30 mouse cellular contexts compared by ENCODE assay signal in the genomic region with DNA sequence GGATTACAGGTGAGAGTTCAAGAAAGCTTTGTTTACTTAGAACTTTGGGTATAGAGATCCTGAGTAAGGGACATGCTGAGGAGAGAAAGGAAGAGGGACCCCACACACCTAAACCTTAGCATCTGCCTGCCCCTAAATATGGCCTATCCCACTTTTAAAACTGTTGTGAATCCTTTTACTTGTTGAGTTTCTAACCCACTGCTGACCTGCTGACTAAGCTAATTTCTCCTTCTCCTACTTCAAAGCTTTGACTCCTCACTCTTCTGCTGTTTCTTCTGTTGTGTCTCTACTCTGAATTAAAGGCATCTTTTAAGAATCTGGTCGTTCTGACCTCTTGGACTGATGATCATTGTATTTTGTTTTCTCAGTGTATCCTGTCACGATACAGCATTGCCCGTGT.
"Had no signal": no experiment of that assay in that cellular context is flagged by ENCODE, and none has a peak within 500 bp of the region (broad histone marks: within the 10 kb centered on the region; RNA-seq: fewer than 3 reads in every experiment).

No protein-coding gene starts in this region.

- H3K27ac ChIP-seq: limb, embryonic 10.5 days; limb, embryonic 12.5 days; limb, embryonic 13.5 days; limb, embryonic 15.5 days; liver, embryonic 12.5 days; liver, embryonic 13.5 days; liver, embryonic 14.5 days; liver, embryonic 15.5 days; lung, embryonic 15.5 days; macrophage; midbrain, embryonic 10.5 days; midbrain, embryonic 12.5 days; midbrain, embryonic 13.5 days; midbrain, embryonic 15.5 days; neural tube, embryonic 12.5 days had no signal

- H3K4me3 ChIP-seq: limb, embryonic 10.5 days; limb, embryonic 12.5 days; limb, embryonic 13.5 days; limb, embryonic 15.5 days; liver, embryonic 12.5 days; liver, embryonic 13.5 days; liver, embryonic 15.5 days; lung, embryonic 15.5 days; megakaryocyte, embryonic 14.5 days; midbrain, embryonic 10.5 days; midbrain, embryonic 12.5 days; midbrain, embryonic 13.5 days; midbrain, embryonic 15.5 days; myocyte; neural tube, embryonic 12.5 days had no signal

- H3K9me3 ChIP-seq: limb, embryonic 10.5 days; limb, embryonic 12.5 days; limb, embryonic 13.5 days; limb, embryonic 15.5 days; liver, embryonic 12.5 days; liver, embryonic 13.5 days; liver, embryonic 15.5 days; lung, embryonic 15.5 days; megakaryocyte, embryonic 14.5 days; midbrain, embryonic 10.5 days; midbrain, embryonic 12.5 days; midbrain, embryonic 13.5 days; midbrain, embryonic 15.5 days; neural tube, embryonic 12.5 days had no signal

- H3K27me3 ChIP-seq: limb, embryonic 13.5 days; limb, embryonic 15.5 days; liver, embryonic 12.5 days; liver, embryonic 13.5 days; liver, embryonic 15.5 days; lung, embryonic 15.5 days; megakaryocyte, embryonic 14.5 days; midbrain, embryonic 12.5 days; midbrain, embryonic 13.5 days; midbrain, embryonic 15.5 days; neural tube, embryonic 12.5 days had no signal

- H3K4me1 ChIP-seq: limb, embryonic 12.5 days; limb, embryonic 13.5 days; limb, embryonic 15.5 days; liver, embryonic 12.5 days; liver, embryonic 13.5 days; liver, embryonic 15.5 days; lung, embryonic 15.5 days; megakaryocyte, embryonic 14.5 days; midbrain, embryonic 10.5 days; midbrain, embryonic 12.5 days; midbrain, embryonic 13.5 days; midbrain, embryonic 15.5 days; neural tube, embryonic 12.5 days had no signal

- DNase-seq: left cerebral cortex, postnatal 4 days; liver; liver, embryonic 13.5 days; liver, postnatal 0 days; lung, adult 18-20 months; lung, adult 2 months; lung, embryonic 14.5 days; lung, postnatal 10 days; lung, postnatal 14 days; lung, postnatal 36 days; lung, postnatal 4 days; midbrain, embryonic 14.5 days had no signal

- H3K36me3 ChIP-seq: limb, embryonic 10.5 days; limb, embryonic 12.5 days; limb, embryonic 13.5 days; limb, embryonic 15.5 days; liver, embryonic 12.5 days; liver, embryonic 13.5 days; liver, embryonic 15.5 days; lung, embryonic 15.5 days; midbrain, embryonic 10.5 days; midbrain, embryonic 12.5 days; midbrain, embryonic 13.5 days; midbrain, embryonic 15.5 days; neural tube, embryonic 12.5 days had no signal

- H3K9ac ChIP-seq: limb, embryonic 12.5 days; limb, embryonic 13.5 days; limb, embryonic 15.5 days; liver, embryonic 12.5 days; liver, embryonic 13.5 days; liver, embryonic 14.5 days; liver, embryonic 15.5 days; liver, postnatal 0 days; lung, embryonic 14.5 days; lung, embryonic 15.5 days; midbrain, embryonic 12.5 days; midbrain, embryonic 13.5 days; midbrain, embryonic 15.5 days; neural tube, embryonic 12.5 days had no signal

- H3K4me2 ChIP-seq: limb, embryonic 12.5 days; limb, embryonic 13.5 days; limb, embryonic 15.5 days; liver, embryonic 11.5 days; liver, embryonic 12.5 days; liver, embryonic 13.5 days; liver, embryonic 15.5 days; lung, embryonic 14.5 days; lung, embryonic 15.5 days; midbrain, embryonic 11.5 days; midbrain, embryonic 12.5 days; midbrain, embryonic 13.5 days; midbrain, embryonic 15.5 days; neural tube, embryonic 12.5 days had no signal
